Mouse (Mus musculus) left cerebral cortex, postnatal 4 days (tissue): ENCODE data around the gene Atp4b. TPM values are rescaled to one million over a fixed set of nuclear protein-coding genes. Genes with fewer than 3 reads are reported as not detected.

ENCODE experiments used
- DNase-seq: peaks from one replicate; pipeline ENCODE4 v3.0.0-alpha.2; 2022
- intact Hi-C: fragments of 180-260 bp; cut with DNase I; formaldehyde crosslinking; loops from one replicate; pipeline ENCODE4 v1.15.1; 2025
- total RNA-seq, 2 experiments: library from RNA; stranded (reverse); gene quantifications; 2 replicates each; pipeline ENCODE4 v1.2.3; 2021

The Atp4b gene
- total RNA-seq, result not detected

DNA sequence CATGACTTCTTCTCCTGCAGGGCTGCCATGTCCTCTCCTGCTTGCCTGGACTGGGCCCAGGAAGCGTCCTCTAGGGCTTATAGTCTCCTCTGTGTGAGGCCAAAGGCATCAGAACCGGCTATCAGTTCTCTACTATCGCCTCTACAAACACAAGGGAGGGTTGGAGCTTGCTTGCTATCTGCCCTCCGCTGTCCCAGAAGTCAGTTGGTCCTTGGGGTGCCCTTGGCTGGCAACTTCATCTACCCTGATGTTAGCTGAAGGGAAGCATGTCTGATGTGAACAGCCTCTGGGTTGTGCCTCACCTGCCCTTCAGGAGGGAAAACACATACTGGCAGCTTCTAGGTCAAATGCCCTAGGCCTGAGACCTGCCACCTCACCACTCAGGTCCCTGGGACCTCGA is at the start of gene Atp4b:
Atp4b (minus strand) TSS at position 101 of the 400 bp plus-strand sequence.
- DNase-seq, result no peak
- intact Hi-C loops, result no loop called here

DNA sequence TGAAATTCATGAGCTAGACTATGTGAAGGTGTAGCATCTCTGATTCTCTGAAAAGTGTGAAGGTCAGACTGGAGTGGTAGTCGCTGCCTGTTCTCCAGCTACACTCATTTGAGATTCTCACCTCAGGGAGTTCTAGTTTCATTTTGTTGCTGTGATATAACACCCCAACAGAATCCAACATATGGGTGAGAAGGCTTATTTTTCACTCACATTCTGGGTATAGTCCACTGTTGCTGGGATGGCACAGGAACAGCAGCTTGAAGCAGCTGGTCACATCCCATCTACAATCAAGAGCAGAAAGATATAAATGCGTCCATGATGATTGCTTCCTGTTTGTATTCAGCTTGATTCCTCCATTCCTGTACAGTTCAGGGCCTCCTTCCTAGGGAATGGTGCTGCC is 45.5 kb upstream of the Atp4b start:
- intact Hi-C loops, result no loop called here
- DNase-seq, result no peak

DNA sequence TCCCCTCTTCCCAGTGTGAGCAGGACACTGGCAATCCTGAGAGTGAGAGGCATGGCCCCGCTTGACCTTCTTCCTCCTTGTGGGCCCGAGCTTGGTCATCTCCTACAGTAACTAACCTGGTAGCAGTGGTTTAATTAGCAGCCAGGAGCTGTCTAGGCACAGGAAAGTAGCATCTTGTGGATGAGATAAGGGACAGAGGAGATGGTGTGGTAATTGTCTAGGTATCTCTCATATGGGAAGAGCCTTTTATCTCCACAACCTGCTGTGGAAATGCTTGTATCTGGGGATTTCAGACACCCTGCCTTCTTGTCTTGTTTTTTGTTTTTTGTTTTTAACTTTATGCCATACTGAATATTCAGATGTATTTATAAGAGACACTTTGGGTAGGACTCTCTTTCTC is 40.9 kb upstream of the Atp4b start:
- intact Hi-C loops, result no loop called here
- DNase-seq, result no peak

DNA sequence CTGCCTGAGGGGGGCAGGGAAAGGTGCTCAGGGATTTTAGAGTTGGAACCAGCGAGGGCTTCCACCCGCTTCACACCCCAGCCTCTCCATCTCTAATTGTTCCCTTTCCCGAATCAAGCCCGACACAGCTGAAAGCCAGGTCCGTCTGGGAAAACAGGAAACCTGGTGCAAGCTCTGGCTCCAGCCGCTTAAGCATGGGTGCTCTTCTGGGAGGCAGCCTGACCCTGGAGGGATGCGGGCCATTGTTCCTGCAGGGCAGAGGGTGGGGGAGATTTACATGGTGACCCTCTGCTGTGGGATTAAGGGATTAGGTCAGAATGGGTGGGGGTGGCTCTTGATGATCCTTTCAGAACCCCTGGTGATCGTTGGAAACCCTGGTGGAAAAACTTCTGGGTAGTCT is 39.4 kb upstream of the Atp4b start:
- intact Hi-C loops, result no loop called here

DNA sequence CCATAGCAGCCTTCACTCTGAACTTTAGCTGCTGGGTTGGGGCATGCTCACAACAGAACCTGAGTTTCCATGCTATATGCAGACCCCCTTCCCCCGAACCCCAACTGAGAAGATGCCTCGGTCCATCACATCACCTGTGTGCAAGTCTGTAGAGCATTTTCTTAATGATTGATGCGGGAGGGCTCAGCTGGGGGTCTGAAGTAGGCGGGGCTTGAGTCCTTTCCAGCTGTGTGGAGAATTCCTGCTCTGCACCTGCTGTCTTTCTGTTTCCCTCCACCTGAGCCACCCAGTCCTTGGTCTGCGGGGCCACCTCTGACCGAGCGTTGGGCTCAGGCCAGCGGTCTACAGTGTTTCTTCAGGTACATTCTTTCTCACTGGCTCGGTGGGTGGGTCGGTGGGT is 38.3 kb upstream of the Atp4b start, which contains the start of gene Tmem255b:
Tmem255b (plus strand) TSS at position 301 of the 400 bp plus-strand sequence.
- no peak for DNase-seq
- intact Hi-C loops, result no loop called here

More for the DNA sequence above, 39.4 kb upstream of the Atp4b start:
- no peak for DNase-seq

DNA sequence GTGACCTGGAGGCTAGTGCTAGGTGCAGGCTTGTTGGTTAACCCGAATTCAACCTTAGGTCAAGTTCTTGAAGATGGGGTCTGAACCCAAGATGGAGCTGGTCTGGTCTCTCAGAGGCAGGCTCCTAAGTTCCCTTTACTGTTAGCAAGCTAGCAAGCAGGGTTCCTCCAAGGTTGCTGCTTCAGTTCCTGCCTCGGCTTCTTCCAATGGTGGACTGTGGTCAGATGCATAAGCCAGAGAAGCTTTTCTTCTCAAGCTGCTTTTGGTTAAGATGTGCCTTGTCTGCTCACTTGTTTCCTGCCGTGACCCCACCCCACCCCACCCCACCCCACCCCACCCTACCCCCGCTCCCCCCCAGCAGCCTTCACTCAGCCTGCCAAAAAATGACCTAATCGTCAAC is 36.5 kb upstream of the Atp4b start:
- no peak for DNase-seq
- intact Hi-C loops, result no loop called here

DNA sequence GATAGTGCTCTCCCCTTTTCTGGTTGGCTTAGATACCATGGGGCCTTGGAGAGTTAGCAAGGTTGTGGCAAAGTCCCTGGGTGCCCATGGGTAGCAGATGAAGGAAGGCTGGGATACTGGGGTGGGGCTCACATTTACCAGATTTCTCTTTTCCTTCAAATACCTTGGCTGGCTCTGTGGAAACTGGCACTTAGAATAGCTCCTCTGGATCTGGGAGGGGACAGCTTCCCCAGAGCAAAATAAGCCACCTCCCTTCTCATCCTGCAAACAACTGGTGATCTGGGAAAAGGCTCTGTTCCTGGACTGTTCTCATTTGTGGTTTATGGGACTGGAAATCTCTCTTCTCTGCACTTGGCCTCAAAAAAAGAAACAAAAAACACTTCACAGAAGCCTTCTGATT is 34.2 kb upstream of the Atp4b start:
- DNase-seq, result no peak
- intact Hi-C loops, result no loop called here

DNA sequence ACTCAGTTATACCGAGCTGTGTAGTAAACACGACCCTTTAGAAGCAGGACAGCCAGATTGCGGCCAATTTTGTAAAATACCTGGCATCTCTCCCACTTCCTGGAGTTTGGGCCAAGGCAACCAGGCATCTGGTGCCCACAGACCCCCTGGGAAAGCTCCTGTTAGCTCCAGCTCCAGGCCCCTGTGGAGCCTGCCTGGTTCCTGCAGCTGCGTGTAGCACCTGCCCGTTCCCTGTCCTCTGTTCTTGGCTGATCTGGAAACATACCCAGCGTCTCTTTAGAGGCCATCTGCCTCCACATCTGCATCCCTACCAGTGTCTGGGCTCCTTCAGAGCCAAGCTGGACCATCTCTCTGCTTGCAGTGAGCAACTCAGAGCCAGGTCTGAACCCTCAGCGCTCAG is 33.8 kb upstream of the Atp4b start:
- intact Hi-C loops, result no loop called here

DNA sequence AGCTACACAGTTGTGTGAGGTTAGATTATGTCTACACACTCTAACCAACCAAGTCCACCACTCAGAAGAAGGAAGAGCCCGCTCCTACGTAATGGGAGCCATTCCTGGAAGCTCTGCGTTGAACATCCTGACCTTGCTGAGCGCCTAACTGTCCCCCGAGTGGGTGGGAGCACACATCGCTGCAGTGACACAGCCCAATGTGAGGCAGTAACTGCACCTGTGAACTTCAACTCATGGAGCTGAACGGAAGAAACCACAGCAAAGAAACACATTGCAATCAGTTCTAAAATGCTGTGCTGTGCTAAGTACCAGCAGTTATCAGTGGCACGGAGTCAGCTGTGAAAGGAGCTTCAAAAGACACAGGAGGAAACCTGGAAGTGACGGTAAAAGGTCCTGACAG is 31.5 kb upstream of the Atp4b start:
- DNase-seq, result no peak
- intact Hi-C loops, result loop anchor here (5.0 kb wide), 1 partner anchor 104 kb away; no protein-coding TSS in a partner anchor

More for the DNA sequence above, 33.8 kb upstream of the Atp4b start:
- DNase-seq, result peak; percentile 77

DNA sequence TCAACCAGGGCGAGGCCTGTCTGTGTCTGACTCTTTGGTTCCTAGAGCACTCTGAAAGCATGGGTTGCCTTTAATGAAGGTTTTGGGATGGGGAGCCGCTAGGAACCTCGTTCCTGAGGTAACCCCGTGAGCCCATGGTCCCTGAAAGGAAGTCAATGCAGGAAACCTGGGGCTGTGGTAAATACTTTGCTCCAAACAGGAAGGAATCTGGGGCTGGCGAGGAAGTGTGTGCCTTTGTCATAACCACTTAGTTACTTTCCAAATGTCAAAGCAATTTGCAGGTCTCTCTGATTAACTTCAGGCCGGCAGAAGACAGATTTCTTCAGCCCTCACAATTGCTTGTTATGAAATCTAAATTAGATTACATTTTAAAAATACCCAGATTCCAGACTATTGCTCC is 30.7 kb upstream of the Atp4b start:
- intact Hi-C loops, result loop anchor here (5.0 kb wide), 1 partner anchor 105 kb away; no protein-coding TSS in a partner anchor

DNA sequence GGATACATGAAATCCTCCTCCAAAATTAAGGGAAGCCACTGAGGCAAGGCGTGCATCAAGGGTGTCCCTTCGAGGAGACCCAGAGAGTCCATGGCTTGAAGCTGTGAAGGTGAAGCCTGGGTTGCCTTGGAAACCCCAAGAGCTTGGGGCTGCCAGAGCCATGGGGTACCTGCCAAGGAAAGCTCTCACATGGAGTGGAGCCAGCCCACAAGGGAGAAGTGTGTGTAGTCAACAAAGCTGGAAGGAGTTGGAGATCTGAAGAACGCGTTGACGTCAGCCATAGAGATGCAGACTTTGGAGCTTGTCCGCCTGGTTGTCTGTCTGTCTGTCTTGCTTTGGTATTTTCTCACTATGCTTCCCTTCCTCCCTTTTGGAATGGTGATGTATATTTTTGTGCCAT is 24.3 kb upstream of the Atp4b start:
- intact Hi-C loops, result no loop called here
- peak; percentile 13 for DNase-seq

More for the DNA sequence above, 30.7 kb upstream of the Atp4b start:
- DNase-seq, result no peak

DNA sequence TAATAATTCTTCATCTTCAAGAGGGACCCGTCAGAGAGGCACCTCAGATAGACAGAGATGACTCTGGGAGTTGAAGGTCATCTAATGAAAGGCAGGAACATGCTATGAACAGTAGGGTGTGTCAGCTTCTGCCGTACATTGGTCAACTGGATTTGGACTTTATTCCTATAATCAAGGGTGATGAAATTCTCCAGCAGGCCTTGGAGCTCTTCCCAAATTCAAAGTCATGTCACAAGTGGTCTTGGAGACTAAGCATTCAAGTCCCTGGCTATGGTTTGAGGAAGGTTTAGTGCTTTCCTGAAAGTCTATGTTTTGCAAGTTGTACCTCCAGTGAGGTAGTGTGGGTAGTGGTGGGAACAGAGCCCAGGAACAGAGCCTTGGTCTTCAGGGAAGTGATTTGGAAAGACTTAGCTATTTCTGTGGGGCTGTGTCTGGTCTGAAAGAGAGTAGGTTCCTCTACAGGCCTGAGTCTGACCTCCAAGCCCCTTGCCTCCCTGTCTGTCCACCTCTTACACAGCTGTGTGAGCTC is 22.6 kb upstream of the Atp4b start:
- DNase-seq, result no peak
- intact Hi-C loops, result no loop called here

DNA sequence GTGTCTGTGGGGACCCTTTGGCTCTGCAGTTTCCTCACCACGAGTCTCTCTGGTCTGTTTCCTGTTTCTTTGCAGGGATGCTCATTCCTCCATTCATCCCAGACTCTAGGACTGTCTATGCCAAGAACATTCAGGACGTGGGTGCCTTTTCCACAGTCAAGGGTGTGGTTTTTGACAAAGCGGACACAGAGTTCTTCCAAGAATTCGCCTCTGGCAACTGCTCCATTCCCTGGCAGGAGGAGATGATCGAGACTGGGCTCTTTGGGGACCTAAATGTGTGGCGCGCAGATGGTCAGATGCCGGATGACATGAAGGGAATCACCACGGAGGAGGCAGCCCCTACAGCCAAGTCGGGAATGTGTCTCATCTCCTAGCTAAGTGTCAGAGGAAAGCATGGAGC is 19.3 kb upstream of the Atp4b start:
- DNase-seq, result peak; percentile 36
- intact Hi-C loops, result no loop called here

DNA sequence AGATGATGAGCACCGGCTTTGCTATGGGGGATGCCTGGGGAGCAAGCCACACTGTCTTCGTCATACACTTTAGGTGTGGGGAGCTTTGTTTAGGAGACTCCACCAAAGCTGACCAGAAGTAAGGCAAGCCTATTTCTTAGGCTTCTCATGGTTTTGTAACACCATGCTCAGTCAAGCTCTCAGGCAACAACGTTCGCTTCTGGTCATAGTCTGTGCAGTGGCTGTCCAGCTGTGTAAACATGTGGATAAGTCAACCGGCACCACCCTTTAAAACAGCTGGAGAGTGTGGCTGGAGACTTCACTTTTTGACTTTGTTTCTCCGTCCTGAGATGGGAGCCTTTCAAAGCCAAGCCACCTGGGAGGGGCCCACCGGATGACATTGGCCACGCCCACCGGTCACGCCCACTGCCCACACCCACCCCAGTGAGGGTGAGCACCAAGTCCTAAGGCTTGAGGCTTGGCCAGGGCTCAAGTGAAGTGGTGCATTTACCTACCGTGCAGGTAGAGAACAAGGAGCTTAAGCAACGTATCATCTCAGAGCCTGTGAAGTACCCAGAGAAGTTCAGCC is 17.3 kb upstream of the Atp4b start:
- intact Hi-C loops, result loop anchor here (5.0 kb wide), 2 partner anchors 133 to 338 kb away; no protein-coding TSS in a partner anchor
- no peak for DNase-seq

DNA sequence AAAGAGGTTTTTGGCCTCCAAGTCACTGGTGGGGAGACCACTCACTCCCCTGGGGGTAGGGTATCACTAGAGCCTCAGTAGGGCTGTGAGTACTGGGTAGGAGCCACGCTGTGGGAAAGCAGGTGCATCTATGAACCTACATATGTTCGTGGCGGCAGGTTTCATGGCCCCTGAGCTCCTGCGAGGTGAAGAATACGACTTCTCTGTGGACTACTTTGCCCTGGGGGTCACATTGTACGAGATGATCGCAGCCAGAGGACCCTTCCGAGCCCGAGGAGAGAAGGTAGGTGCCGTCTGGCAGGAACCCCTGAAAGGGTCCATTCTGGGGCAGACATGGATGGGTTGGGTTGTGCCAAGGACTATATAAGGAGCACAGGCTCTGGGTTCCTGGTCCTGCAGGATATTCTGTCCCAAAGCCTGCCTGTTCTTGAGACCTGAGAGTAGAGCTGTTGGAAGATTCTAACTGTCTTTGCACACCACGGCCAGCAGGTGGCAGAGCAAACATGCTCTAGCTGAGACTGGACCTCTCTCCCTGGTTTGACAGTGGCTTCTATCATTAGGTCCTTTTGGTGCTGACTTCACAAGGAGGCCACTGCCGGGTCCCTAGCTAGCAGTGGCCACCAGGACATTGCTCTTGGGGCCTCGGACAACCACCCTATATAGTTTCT is 16.4 kb upstream of the Atp4b start:
- intact Hi-C loops, result loop anchor here (5.0 kb wide), 2 partner anchors 134 to 339 kb away; no protein-coding TSS in a partner anchor
- DNase-seq, result peak; percentile 67

DNA sequence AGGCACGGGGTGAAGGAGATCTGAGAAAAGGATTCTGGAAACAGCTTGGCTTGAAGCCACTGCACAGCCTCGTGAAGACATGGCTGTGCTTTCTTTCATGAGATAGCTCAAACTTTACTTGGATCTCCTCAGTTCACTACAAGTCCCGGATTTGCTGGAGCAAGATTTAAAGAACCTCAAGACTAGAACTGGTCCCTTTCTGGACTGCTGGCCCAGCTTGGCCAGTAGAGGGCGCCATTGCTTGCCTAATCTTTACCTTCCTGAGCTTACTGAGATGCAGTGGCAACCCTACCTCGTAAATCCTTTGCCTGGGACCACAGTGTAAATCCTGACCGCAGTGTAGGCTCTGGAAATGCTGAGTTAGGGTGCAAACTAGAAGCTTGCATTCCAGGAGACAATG is 15.0 kb upstream of the Atp4b start:
- intact Hi-C loops, result loop anchor here (2.0 to 5.0 kb wide), 3 partner anchors 51 to 341 kb away; no protein-coding TSS in a partner anchor
- DNase-seq, result peak; percentile 74

DNA sequence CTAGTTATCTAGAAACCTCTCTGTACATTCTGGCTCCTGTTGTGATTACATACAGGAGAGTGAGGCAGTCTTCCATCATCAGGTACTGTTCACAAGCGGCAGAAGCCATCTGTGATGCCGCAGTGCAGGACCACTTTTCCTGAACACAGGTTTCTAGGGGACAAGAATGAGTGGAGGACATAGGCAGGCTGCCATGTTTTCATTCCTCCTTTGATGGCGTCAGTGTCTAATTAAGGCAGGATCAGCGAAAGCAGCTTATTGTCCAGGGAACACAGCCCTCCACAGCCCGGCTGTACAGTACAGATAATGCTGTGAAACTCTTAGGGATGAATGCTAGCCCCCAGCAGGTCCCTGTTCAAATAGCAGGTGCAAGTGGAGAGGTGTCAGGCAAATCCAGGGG is 9.4 kb upstream of the Atp4b start:
- DNase-seq, result no peak
- intact Hi-C loops, result no loop called here

DNA sequence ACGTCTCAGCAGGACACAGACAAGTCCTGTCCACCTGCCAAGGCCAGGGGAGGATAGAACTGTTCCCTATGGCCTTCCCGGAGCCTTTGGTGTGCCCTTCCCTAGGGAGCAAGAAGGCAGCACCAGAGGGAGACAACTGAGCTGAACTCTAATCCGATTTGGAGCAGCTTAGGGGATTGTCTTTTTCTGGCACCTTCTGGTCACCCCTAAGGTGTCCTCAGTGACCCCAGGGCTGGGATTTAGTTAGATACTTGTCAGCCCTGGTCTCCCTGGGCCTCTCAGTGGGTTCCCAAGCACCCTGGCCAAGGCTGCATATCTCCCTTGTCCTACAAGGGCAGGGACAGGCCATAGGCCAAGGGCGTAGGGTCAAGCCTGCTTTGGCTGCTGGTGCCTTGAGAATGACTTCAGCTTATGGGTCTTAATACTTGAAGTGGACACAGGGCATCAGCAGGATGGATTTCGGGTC is 8.1 kb upstream of the Atp4b start, which contains the start of gene Grk1:
Grk1 (plus strand) TSS at position 416 of the 466 bp plus-strand sequence.
- intact Hi-C loops, result no loop called here
- DNase-seq, result no peak

DNA sequence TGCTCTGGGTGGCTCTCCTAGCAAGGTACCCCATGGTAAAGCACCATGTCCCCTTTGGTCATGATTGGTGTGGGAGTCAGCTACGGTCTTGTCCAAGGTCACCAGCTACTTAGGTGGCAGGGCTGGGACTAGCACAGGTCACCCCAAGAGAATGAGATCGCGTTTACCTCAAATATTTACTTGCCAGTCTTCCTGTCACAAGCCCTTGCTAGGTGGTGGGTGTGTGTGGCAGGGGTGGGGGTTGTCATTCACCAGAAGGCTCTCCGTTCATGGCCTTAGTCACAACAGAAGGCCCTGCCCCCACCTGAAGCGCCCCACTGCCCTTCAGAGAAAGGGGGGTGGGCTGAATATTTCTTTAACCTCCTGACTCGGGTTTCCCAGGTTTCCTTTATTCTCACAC is 6.9 kb upstream of the Atp4b start:
- intact Hi-C loops, result no loop called here
- no peak for DNase-seq

DNA sequence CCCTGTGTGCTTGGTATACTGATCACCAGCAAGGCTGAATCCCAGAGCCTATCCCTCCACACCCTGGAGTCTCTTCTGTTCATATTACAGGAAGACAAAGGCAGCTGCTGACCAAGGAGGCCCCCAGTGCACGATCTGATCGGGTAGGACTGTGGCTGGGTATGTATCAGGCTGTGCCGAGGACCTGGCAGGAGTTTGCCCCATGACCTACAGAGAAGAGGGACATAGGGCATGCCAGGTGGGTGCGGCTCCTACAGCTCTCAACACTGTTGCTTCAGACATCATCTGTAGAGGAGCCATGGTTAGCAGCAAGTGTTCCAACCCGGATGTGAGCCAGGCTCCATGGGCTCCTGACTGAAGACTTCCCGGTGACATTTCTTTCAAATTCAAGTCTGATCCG is 2.8 kb downstream of the Atp4b start:
- intact Hi-C loops, result no loop called here
- DNase-seq, result no peak

DNA sequence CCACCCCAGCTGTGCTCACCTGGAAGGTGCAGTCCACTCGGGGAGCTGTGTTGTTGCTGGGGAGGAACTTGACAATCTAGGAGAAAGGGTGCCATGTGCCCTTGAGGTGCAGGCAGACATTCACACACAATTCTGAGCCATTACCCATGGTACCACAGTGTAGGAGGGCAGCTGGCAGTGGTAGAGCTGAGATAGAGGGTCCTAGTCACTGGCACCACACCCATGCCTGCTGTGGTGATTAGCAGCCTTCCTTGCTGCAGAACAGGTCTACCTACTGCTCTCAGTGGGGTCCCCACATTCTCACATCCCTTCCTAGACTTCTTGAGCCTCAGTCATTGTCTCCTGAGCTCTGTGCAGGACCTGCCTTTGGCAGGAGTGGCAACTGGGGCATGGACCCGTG is 7.9 kb downstream of the Atp4b start:
- intact Hi-C loops, result no loop called here
- no peak for DNase-seq

DNA sequence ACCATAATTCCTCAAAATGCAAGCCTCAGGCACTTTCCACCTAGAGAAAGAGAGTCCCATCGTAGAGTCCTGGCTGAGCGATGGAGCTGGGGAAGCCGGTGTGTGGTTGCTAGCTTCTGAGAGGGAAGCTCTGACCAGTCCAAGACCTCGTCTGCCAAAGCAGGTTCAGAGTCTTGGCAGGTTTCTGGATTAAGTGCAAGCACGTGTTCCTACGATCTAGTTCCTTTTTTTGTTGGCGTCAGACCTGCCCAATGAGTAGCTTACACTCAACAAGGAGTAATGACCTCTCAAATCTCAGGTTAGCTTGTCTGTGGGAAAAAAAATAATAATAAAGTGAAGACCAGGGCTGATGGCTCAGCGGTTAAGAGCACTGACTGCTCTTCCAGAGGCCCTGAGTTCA is 8.9 kb downstream of the Atp4b start:
- intact Hi-C loops, result no loop called here
- DNase-seq, result no peak
